Mouse (Mus musculus) stomach, postnatal 0 days (tissue): ENCODE measurements around the gene 2510009E07Rik. TPM values are rescaled to one million over a fixed set of nuclear protein-coding genes. Genes with fewer than 3 reads are reported as not detected.

Source experiments
- ATAC-seq: fragments of 200-750 bp; cut with Nextera tagmentation; 2 replicates; pipeline ENCODE4 v1.8.0; 2017; ENCODE audit not compliant: low FRiP score, low TSS enrichment
- DNase-seq: peaks from one replicate; pipeline ENCODE4 v3.0.0-alpha.2; 2016; ENCODE audit warnings: low spot score
- H3K27ac ChIP-seq: fragments of 300-500 bp; sonication (generic); replicated peaks from 2 replicates; pipeline ENCODE4 v1.5.1; 2014; ENCODE audit warnings: mild to moderate bottlenecking, control low read depth
- H3K27me3 ChIP-seq: fragments of 300-500 bp; sonication (generic); 2 replicates; pipeline ENCODE4 v1.6.1; 2014; ENCODE audit warnings: low read length; ENCODE audit not compliant: control insufficient read depth, insufficient read depth
- H3K36me3 ChIP-seq: fragments of 300-500 bp; sonication (generic); 2 replicates; pipeline ENCODE4 v1.6.1; 2014; ENCODE audit warnings: low read length, mixed read lengths; ENCODE audit not compliant: control insufficient read depth, insufficient read depth
- H3K4me1 ChIP-seq: fragments of 300-500 bp; sonication (generic); replicated peaks from 2 replicates; pipeline ENCODE4 v1.6.1; 2014; ENCODE audit warnings: antibody characterized with exemption; ENCODE audit not compliant: control insufficient read depth, insufficient read depth
- H3K4me2 ChIP-seq: fragments of 300-500 bp; sonication (generic); replicated peaks from 2 replicates; pipeline ENCODE4 v1.6.1; 2014; ENCODE audit warnings: low read depth, mild to moderate bottlenecking, control low read depth, moderate library complexity
- H3K4me3 ChIP-seq: fragments of 300-500 bp; sonication (generic); 2 replicates; pipeline ENCODE4 v1.5.1; 2014; ENCODE audit warnings: low read depth, low read length, control low read depth
- H3K9ac ChIP-seq: fragments of 300-500 bp; sonication (generic); 2 replicates; pipeline ENCODE4 v1.6.1; 2014; ENCODE audit warnings: mild to moderate bottlenecking, low read length, control low read depth, mixed read lengths
- H3K9me3 ChIP-seq: fragments of 300-500 bp; sonication (generic); 2 replicates; pipeline ENCODE4 v1.6.1; 2016; ENCODE audit warnings: low read length; ENCODE audit not compliant: control insufficient read depth
- CTCF ChIP-seq: IDR thresholded peaks from 2 replicates; pipeline ENCODE4 v1.5.1; 2016; ENCODE audit warnings: antibody characterized with exemption, low read depth, mild to moderate bottlenecking, moderate library complexity
- EP300 ChIP-seq: optimal IDR thresholded peaks from 2 replicates; pipeline ENCODE3; 2016; ENCODE audit warnings: antibody characterized with exemption
- WGBS: fragments of 180-500 bp; shearing (Covaris S2); extraction: QIAGEN DNeasy Blood & Tissue Kit; methylation state at CpG from one replicate; pipeline ENCODE4 v1.1.7; 2014; 5-methylcytosine and 5-hydroxymethylcytosine counted together
- polyA plus RNA-seq: library from polyadenylated mRNA; unstranded; fragments of >200 nt; fragmentation: Nextera tagmentation; extraction: Ambion mirVana; gene quantifications from 2 replicates; pipeline ENCODE4 v1.2.1, GENCODE M21; 2015

2510009E07Rik gene
- polyA plus RNA-seq, 1 experiment from 2014 or later = 9.6 TPM

DNA sequence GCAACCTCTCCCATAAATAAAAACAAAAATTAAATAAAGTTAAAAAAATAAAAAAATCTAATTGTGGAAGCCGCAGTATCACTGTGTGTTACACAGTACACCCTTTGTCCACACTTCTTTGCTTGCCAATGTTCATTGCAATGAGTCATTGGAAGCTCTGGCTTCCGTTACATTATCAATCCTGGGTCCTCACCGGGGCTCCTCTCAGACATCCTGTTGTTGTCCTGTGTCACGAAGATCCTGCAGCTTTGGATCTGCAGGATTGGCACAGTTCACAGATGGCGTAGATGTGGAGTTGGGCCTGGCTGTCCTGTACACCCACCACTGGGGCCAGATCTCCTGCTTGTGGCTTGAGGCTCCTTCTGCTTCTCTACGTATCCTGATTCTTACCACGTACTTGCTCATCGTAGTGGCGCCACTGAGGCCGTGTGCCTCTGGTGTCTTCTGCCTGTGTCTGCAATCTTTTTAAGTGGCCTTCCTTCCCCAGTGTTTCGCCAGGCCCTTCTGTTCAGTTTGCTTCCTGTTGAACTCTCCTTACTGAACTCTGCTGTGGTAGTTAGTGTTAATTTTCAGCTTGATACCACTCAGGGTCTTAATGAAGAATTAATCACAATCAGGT lies 57.2 kb downstream of the 2510009E07Rik start:
- H3K36me3 ChIP-seq = no peaks in the 10 kb centered on the region
- H3K4me3 ChIP-seq = no peak overlapping the region
- 74% methylated on average over 11 of the region's 11 CpGs for WGBS
- DNase-seq (no peak), ATAC-seq (no peak)
- no peak overlapping the region for H3K9ac ChIP-seq
- no peak overlapping the region for H3K4me2 ChIP-seq
- no peaks in the 10 kb centered on the region for H3K4me1 ChIP-seq
- no peaks in the 10 kb centered on the region for H3K9me3 ChIP-seq
- no peak overlapping the region for H3K27ac ChIP-seq
- no peak for TF ChIP-seq EP300
- no peak for TF ChIP-seq CTCF
- no peaks in the 10 kb centered on the region for H3K27me3 ChIP-seq

- no peaks in the 10 kb centered on the region for H3K4me1 ChIP-seq
- 69% methylated on average over 5 of the region's 5 CpGs for WGBS
- no peaks in the 10 kb centered on the region for H3K27me3 ChIP-seq
- no peaks in the 10 kb centered on the region for H3K9me3 ChIP-seq
- TF ChIP-seq CTCF (no peak), EP300 (no peak)
- H3K36me3 ChIP-seq = no peaks in the 10 kb centered on the region
- no peak overlapping the region for H3K27ac ChIP-seq
- no peak overlapping the region for H3K4me3 ChIP-seq
- H3K9ac ChIP-seq = no peak overlapping the region
- H3K4me2 ChIP-seq = no peak overlapping the region
- ATAC-seq (no peak), DNase-seq (no peak)
Observed at GRCm38 (mm10) chr16:21636156-21636853, 58.2 kb downstream of the 2510009E07Rik start.

DNA sequence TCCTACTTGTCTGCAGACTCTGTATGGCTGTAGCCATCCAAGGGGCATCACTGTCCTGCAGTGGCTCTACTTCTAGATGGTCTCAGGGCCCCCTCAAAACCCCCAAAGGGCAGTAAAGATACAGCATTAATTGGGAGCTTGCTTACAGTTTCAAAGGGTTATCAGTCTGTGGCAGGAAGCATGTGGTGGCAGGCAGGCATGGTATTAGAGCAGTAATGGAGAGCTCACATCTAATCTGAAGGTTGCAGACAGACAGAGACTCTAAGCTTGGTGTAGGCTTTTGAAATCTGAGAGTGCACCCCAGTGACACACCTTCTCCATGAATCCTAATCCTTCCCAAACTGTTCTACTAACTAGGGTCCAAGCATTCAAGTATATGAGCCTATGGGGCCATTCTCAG lies 60.0 kb downstream of the 2510009E07Rik start:
- DNase-seq (no peak), ATAC-seq (no peak)
- Histone ChIP-seq H3K9ac (no peak overlapping the region), H3K27me3 (no peaks in the 10 kb centered on the region), H3K27ac (no peak overlapping the region), H3K4me3 (no peak overlapping the region), H3K4me2 (no peak overlapping the region), H3K9me3 (no peaks in the 10 kb centered on the region), H3K36me3 (no peaks in the 10 kb centered on the region), H3K4me1 (no peaks in the 10 kb centered on the region)
- TF ChIP-seq EP300 (no peak), CTCF (no peak)

- no peak overlapping the region for H3K27ac ChIP-seq
- H3K9me3 ChIP-seq = no peaks in the 10 kb centered on the region
- TF ChIP-seq CTCF = no peak
- TF ChIP-seq EP300 = no peak
- no peak overlapping the region for H3K4me3 ChIP-seq
- no peaks in the 10 kb centered on the region for H3K27me3 ChIP-seq
- ATAC-seq = no peak
- H3K4me2 ChIP-seq = no peak overlapping the region
- no peaks in the 10 kb centered on the region for H3K36me3 ChIP-seq
- 49% methylated on average over 4 of the region's 4 CpGs for WGBS
- no peaks in the 10 kb centered on the region for H3K4me1 ChIP-seq
- DNase-seq = no peak
- H3K9ac ChIP-seq = no peak overlapping the region
Observed at GRCm38 (mm10) chr16:21631815-21632222, 62.6 kb downstream of the 2510009E07Rik start.

- Histone ChIP-seq H3K36me3 (no peaks in the 10 kb centered on the region), H3K9me3 (no peaks in the 10 kb centered on the region), H3K27ac (no peak overlapping the region), H3K27me3 (no peaks in the 10 kb centered on the region), H3K4me3 (no peak overlapping the region), H3K9ac (no peak overlapping the region), H3K4me2 (no peak overlapping the region), H3K4me1 (no peaks in the 10 kb centered on the region)
- ATAC-seq (no peak), DNase-seq (no peak)
- TF ChIP-seq EP300 (no peak), CTCF (no peak)
- 88% methylated on average over 4 of the region's 4 CpGs for WGBS
Observed at GRCm38 (mm10) chr16:21630614-21631013, 63.9 kb downstream of the 2510009E07Rik start.

GRCm38 (mm10) chr16:21628061-21628591 lies 66.3 kb downstream of the 2510009E07Rik start:
- Histone ChIP-seq H3K4me2 (no peak overlapping the region), H3K9ac (no peak overlapping the region), H3K4me3 (no peak overlapping the region), H3K27me3 (no peaks in the 10 kb centered on the region), H3K36me3 (no peaks in the 10 kb centered on the region), H3K27ac (no peak overlapping the region), H3K4me1 (no peaks in the 10 kb centered on the region), H3K9me3 (no peaks in the 10 kb centered on the region)
- no peak for DNase-seq
- no peak for ATAC-seq
- 65% methylated on average over 13 of the region's 13 CpGs for WGBS
- TF ChIP-seq EP300 = no peak
- TF ChIP-seq CTCF = no peak
